ENCODE assay signal across 7 mouse cellular contexts in the genomic region with DNA sequence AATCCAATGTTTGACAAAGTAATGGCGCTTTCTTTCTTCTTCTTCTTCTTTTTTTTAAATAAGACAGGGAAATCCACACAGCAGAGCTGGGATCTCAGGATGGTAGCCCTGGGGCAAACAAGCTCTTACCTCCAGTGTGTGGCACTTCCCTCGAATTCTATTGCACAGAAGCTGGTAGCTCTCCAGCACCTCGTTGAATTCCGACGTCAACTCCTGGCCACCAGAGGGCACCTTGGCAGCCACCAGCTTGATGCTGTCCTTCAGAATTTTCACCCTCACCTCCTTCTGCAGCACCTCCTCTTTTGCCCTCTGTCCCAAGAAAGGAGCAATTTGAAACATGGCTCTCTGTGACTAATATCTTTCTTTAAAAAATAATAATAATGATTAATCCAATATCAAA.
DNase-seq lines count a peak whose midpoint lies in the region.

No protein-coding gene starts in this region.

- peak; percentile 21 for DNase-seq in MEL-GATA-1-ER (ENCODE audit: extremely low read depth, low read depth)
- peak; percentile 93 for DNase-seq in brain, adult 2 months (ENCODE audit: low read depth, low spot score)
- DNase-seq in fibroblast of lung, adult 2 months (ENCODE audit: low read depth) = peak; percentile 46
- DNase-seq in heart, postnatal 4 days = peak; percentile 83
- DNase-seq in layer of hippocampus, postnatal 10 days (ENCODE audit: low spot score in 2 of 2) = peak; percentile 58 to 68
- peak; percentile 81 to 82 for DNase-seq in lung, postnatal 4 days
- peak; percentile 60 for DNase-seq in right cerebral cortex, postnatal 4 days

Comparison
In these comparisons a context has a peak if more than half of its experiments do, and no peak if none do; other contexts are left out.
1. Peak in every context shown above with its lines: DNase-seq.
2. DNase-seq: peak in every context shown above with its lines; median percentile 93 in brain, adult 2 months; 83 in heart, postnatal 4 days; 82 in lung, postnatal 4 days; 63 in layer of hippocampus, postnatal 10 days; 60 in right cerebral cortex, postnatal 4 days; 46 in fibroblast of lung, adult 2 months; 21 in MEL-GATA-1-ER.